Mouse (Mus musculus) liver, embryonic 14.5 days (tissue): Measurements from ENCODE around the gene Pcca. TPM values are rescaled to one million over a fixed set of nuclear protein-coding genes. Genes with fewer than 3 reads are reported as not detected.

Experiments
- ATAC-seq: fragments of 200-750 bp; cut with Nextera tagmentation; 2 replicates; pipeline ENCODE4 v1.8.0; 2017; ENCODE audit warnings: moderate number of reproducible peaks, mild to moderate bottlenecking, moderate library complexity; ENCODE audit not compliant: insufficient read depth
- DNase-seq, 3 experiments: peaks; one replicate each; pipeline ENCODE4 v3.0.0-alpha.2; 2012 to 2013; ENCODE audit warnings: low read depth in 3 of 3, low spot score in 3 of 3
- H3K27ac ChIP-seq: fragments of 300-500 bp; sonication (generic); 2 replicates; pipeline ENCODE4 v1.5.1; 2014; ENCODE audit warnings: moderate library complexity, mild to moderate bottlenecking, control low read depth, inconsistent platforms
- H3K27me3 ChIP-seq: fragments of 300-500 bp; sonication (generic); 2 replicates; pipeline ENCODE4 v1.6.1; 2014; ENCODE audit warnings: mild to moderate bottlenecking, low read length, moderate library complexity; ENCODE audit not compliant: control insufficient read depth, insufficient read depth
- H3K36me3 ChIP-seq: fragments of 300-500 bp; sonication (generic); replicated peaks from 2 replicates; pipeline ENCODE4 v1.6.1; 2014; ENCODE audit warnings: low read depth; ENCODE audit not compliant: control insufficient read depth, insufficient read depth
- H3K4me1 ChIP-seq, 2 experiments: fragments of 200-500 bp in 1 of 2; fragments of 300-500 bp in 1 of 2; sonication (generic) in 1 of 2; replicated peaks; 2 replicates each; pipeline ENCODE4 v1.6.1; 2012 to 2014; ENCODE audit warnings: antibody characterized with exemption in 1 of 2, inconsistent platforms in 1 of 2, low read length in 1 of 2; ENCODE audit not compliant: control insufficient read depth in 2 of 2, insufficient read depth in 2 of 2
- H3K4me2 ChIP-seq: fragments of 300-500 bp; sonication (generic); 2 replicates; pipeline ENCODE4 v1.6.1; 2014; ENCODE audit warnings: low read depth, mild to moderate bottlenecking, control low read depth, moderate library complexity
- H3K4me3 ChIP-seq, 2 experiments: fragments of 200-500 bp in 1 of 2; fragments of 300-500 bp in 1 of 2; sonication (generic) in 1 of 2; 2 replicates each; pipeline ENCODE4 v1.5.1; 2012 to 2014; ENCODE audit warnings: low read depth in 2 of 2, low read length in 2 of 2, mild to moderate bottlenecking in 2 of 2, control low read depth in 1 of 2, inconsistent platforms in 1 of 2, moderate library complexity in 1 of 2; ENCODE audit not compliant: insufficient read depth in 1 of 2
- H3K9ac ChIP-seq: fragments of 300-500 bp; sonication (generic); replicated peaks from 2 replicates; pipeline ENCODE4 v1.6.1; 2014; ENCODE audit warnings: mild to moderate bottlenecking, control low read depth, moderate library complexity
- H3K9me3 ChIP-seq: fragments of 300-500 bp; sonication (generic); 2 replicates; pipeline ENCODE4 v1.6.1; 2016; ENCODE audit warnings: low read length, mixed read lengths; ENCODE audit not compliant: control insufficient read depth
- CTCF ChIP-seq: IDR thresholded peaks from 2 replicates; pipeline ENCODE4 v1.5.1; 2016; ENCODE audit warnings: antibody characterized with exemption, low read depth, control low read depth
- EP300 ChIP-seq: IDR thresholded peaks from 2 replicates; pipeline ENCODE4 v1.6.1; 2016; ENCODE audit warnings: antibody characterized with exemption, low read depth
- WGBS: fragments of 180-500 bp; shearing (Covaris S2); extraction: QIAGEN DNeasy Blood & Tissue Kit; methylation state at CpG from one replicate; pipeline ENCODE4 v1.1.7; 2014; ENCODE audit not compliant: insufficient replicate concordance; 5-methylcytosine and 5-hydroxymethylcytosine counted together
- polyA plus RNA-seq, 2 experiments: library from polyadenylated mRNA; depleted of rRNA in 1 of 2; stranded (reverse) in 1 of 2; unstranded in 1 of 2; fragments of >200 nt; fragmentation: Nextera tagmentation in 1 of 2; extraction: Ambion mirVana in 1 of 2; gene quantifications; 2 replicates each; pipeline versions ENCODE4 v1.2.1 to v1.2.3; 2012 to 2014

Pcca gene
- polyA plus RNA-seq, 2 experiments, result 8.9 to 9.8 TPM

GRCm38 (mm10) chr14:122760803-122761202 is 226.7 kb downstream of the Pcca start:
- no peak overlapping the region for H3K9ac ChIP-seq
- H3K4me2 ChIP-seq, result no peak overlapping the region
- TF ChIP-seq EP300 (no peak), CTCF (no peak)
- H3K4me1 ChIP-seq, result no peaks in the 10 kb centered on the region
- no peak overlapping the region for H3K4me3 ChIP-seq
- H3K27ac ChIP-seq, result no peak overlapping the region
- ATAC-seq (no peak), DNase-seq (no peak)
- no peaks in the 10 kb centered on the region for H3K9me3 ChIP-seq
- no peaks in the 10 kb centered on the region for H3K36me3 ChIP-seq
- H3K27me3 ChIP-seq, result no peaks in the 10 kb centered on the region

- no peak for ATAC-seq
- H3K4me2 ChIP-seq, result no peak overlapping the region
Observed at GRCm38 (mm10) chr14:122762603-122763002, 228.5 kb downstream of the Pcca start.

DNA sequence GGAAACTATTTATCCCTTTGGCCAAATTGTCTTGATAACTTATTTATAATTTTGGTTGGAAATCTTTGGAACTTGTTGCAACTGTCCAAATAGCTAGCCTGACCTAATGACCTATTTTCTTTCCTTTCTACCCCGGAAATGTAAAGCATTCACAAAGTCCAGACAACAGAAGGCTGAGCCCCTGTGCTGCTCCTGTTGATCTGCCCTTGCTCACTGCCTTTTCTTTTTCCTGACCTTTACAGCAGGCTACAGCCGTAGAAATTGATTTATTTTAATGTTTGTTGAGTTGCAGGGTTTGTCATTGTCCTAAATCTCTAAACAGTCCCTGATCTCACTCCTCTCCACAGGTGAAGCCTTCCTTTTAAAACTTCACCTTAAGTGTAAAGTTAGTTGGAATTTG is 231.8 kb downstream of the Pcca start:
- no peaks in the 10 kb centered on the region for H3K36me3 ChIP-seq
- H3K27ac ChIP-seq, result no peak overlapping the region
- H3K4me3 ChIP-seq, result no peak overlapping the region
- ATAC-seq (no peak), DNase-seq (no peak)
- peaks cover 6 to 7% of the 10 kb centered on the region in 2 experiments; a peak in 3 of 4 replicates for H3K4me1 ChIP-seq
- no peaks in the 10 kb centered on the region for H3K9me3 ChIP-seq
- TF ChIP-seq CTCF, result no peak
- no peak for TF ChIP-seq EP300
- H3K9ac ChIP-seq, result no peak overlapping the region
- no peaks in the 10 kb centered on the region for H3K27me3 ChIP-seq
- H3K4me2 ChIP-seq, result no peak overlapping the region
- 37% methylated on average over 2 of the region's 2 CpGs for WGBS

More at GRCm38 (mm10) chr14:122762603-122763002, 228.5 kb downstream of the Pcca start:
- Histone ChIP-seq H3K27ac (no peak overlapping the region), H3K9me3 (no peaks in the 10 kb centered on the region), H3K4me3 (no peak overlapping the region), H3K9ac (no peak overlapping the region), H3K36me3 (no peaks in the 10 kb centered on the region), H3K27me3 (no peaks in the 10 kb centered on the region), H3K4me1 (peaks cover 6 to 7% of the 10 kb centered on the region in 2 experiments; a peak in 3 of 4 replicates)
- DNase-seq, result no peak
- TF ChIP-seq CTCF, result no peak
- TF ChIP-seq EP300, result no peak

DNA sequence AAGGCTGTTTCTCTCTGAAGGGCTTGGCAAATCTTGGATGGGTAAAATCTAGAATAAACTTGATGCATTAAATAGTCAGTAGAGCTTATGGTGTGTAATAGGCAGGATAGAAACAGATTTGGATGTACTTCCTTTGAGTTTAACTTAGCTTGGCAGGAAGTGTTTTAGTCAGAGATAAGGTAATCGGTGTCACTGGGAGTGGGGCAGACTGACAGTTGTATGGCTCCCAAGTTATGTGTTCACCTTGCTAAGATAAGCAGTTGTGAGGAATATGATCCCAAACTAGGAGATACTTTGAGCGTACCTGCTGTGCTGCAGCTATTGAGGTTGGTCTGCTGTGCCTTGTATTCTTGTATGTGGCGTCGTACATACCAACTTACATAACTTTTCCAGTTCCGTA is 232.3 kb downstream of the Pcca start:
- TF ChIP-seq EP300 (peak; percentile 35; the same call in 1 of the 2 replicates), CTCF (no peak)
- no peak overlapping the region for H3K4me2 ChIP-seq
- H3K4me1 ChIP-seq, result peaks cover 6 to 7% of the 10 kb centered on the region in 2 experiments; a peak in 3 of 4 replicates
- no peaks in the 10 kb centered on the region for H3K9me3 ChIP-seq
- no peak overlapping the region for H3K27ac ChIP-seq
- DNase-seq (no peak), ATAC-seq (0 out of 2 replicates have a peak, but pooled peaks have one; percentile 26)
- no peak overlapping the region for H3K4me3 ChIP-seq
- 49% methylated on average over 5 of the region's 5 CpGs for WGBS
- no peaks in the 10 kb centered on the region for H3K36me3 ChIP-seq
- H3K27me3 ChIP-seq, result no peaks in the 10 kb centered on the region
- H3K9ac ChIP-seq, result no peak overlapping the region

DNA sequence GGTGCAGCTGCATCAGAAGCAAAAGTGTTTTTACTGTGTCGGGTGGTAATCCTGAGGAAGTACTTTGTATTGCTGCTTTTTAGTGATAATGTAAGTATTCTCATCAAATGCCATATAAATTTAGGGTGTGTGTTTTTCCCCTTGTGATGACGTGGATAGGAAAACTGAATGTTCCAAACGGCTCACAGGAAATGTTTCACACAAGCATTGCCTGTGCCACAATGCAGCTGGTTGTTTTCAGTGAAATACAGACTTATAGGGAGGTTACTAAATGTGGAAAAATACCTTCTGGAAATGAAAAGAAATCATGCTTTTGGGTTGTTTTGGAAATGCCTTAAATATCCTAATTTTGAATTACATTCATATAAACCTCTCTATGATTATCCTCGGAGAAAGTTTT is 250.6 kb downstream of the Pcca start:
- WGBS, result 41% methylated on average over 4 of the region's 4 CpGs
- no peak overlapping the region for H3K9ac ChIP-seq
- DNase-seq, result no peak

More for the DNA sequence above, 250.6 kb downstream of the Pcca start:
- TF ChIP-seq EP300 (no peak), CTCF (no peak)
- H3K27ac ChIP-seq, result no peak overlapping the region
- H3K4me2 ChIP-seq, result no peak overlapping the region
- no peaks in the 10 kb centered on the region for H3K9me3 ChIP-seq
- H3K27me3 ChIP-seq, result no peaks in the 10 kb centered on the region
- no peak overlapping the region for H3K4me3 ChIP-seq
- ATAC-seq, result no peak
- H3K4me1 ChIP-seq, result no peaks in the 10 kb centered on the region
- no peaks in the 10 kb centered on the region for H3K36me3 ChIP-seq
